Mouse (Mus musculus) E14TG2a.4 (cell line): ENCODE measurements around the gene Gfra1.

Experiments
- CTCF ChIP-seq: conservative IDR thresholded peaks from 2 replicates; pipeline ENCODE4 v1.5.1; 2014; ENCODE audit warnings: low read length
- NANOG ChIP-seq: IDR thresholded peaks from 2 replicates; pipeline ENCODE4 v1.6.1; 2014; ENCODE audit warnings: borderline replicate concordance, low read length, mixed read lengths
- POU5F1 ChIP-seq: IDR thresholded peaks from 2 replicates; pipeline ENCODE4 v1.6.1; 2014; ENCODE audit warnings: low read length, borderline replicate concordance

GRCm38 (mm10) chr19:58251095-58251494 lies 204.6 kb downstream of the Gfra1 start:
- TF ChIP-seq CTCF, result no peak
- TF ChIP-seq POU5F1, result no peak
- TF ChIP-seq NANOG, result no peak
